Mouse (Mus musculus) myocyte (in vitro differentiated cells): ENCODE measurements around the gene Tm9sf1.

Source experiments
- CEBPB ChIP-seq: IDR thresholded peaks from 2 replicates; pipeline ENCODE4 v1.6.1; 2011; ENCODE audit warnings: mild to moderate bottlenecking, moderate library complexity; ENCODE audit not compliant: poor library complexity, insufficient read depth, severe bottlenecking
- E2F4 ChIP-seq: IDR thresholded peaks from one replicate; pipeline ENCODE4 v1.6.1; 2011; ENCODE audit warnings: mild to moderate bottlenecking, control low read depth, moderate library complexity; ENCODE audit not compliant: insufficient read depth
- MAX ChIP-seq: IDR thresholded peaks from one replicate; pipeline ENCODE4 v1.6.1; 2011; ENCODE audit warnings: low read depth, mild to moderate bottlenecking, control low read depth
- MYOD1 ChIP-seq, 3 experiments: IDR thresholded peaks; one replicate each; pipeline ENCODE4 v1.6.1; 2011; ENCODE audit warnings: control low read depth in 2 of 3, low read depth in 2 of 3, mild to moderate bottlenecking in 2 of 3, moderate library complexity in 1 of 3; ENCODE audit not compliant: insufficient read length in 2 of 3, control insufficient read depth in 1 of 3
- MYOG ChIP-seq, 3 experiments: IDR thresholded peaks; one replicate each; pipeline ENCODE4 v1.6.1; 2011; ENCODE audit warnings: control low read depth in 2 of 3, low read depth in 2 of 3, mild to moderate bottlenecking in 2 of 3; ENCODE audit not compliant: insufficient read length in 2 of 3, control insufficient read depth in 1 of 3, insufficient read depth in 1 of 3
- POLR2A ChIP-seq: IDR thresholded peaks from one replicate; pipeline ENCODE4 v1.6.1; 2011; ENCODE audit warnings: low read depth, mild to moderate bottlenecking, control low read depth, moderate library complexity; ENCODE audit not compliant: insufficient read length
- POLR2AphosphoS2 ChIP-seq: IDR thresholded peaks from one replicate; pipeline ENCODE4 v1.6.1; 2011; ENCODE audit warnings: low read depth, control low read depth; ENCODE audit not compliant: insufficient read length
- REST ChIP-seq: IDR thresholded peaks from one replicate; pipeline ENCODE4 v1.6.1; 2011; ENCODE audit warnings: mild to moderate bottlenecking, control low read depth, moderate library complexity; ENCODE audit not compliant: insufficient read depth, insufficient read length
- SRF ChIP-seq: IDR thresholded peaks from one replicate; pipeline ENCODE4 v1.6.1; 2011; ENCODE audit warnings: low read depth; ENCODE audit not compliant: control insufficient read depth, insufficient read length
- TCF12 ChIP-seq: IDR thresholded peaks from one replicate; pipeline ENCODE4 v1.6.1; 2011; ENCODE audit warnings: mild to moderate bottlenecking, control low read depth; ENCODE audit not compliant: poor library complexity, insufficient read depth, severe bottlenecking
- TCF3 ChIP-seq: IDR thresholded peaks from one replicate; pipeline ENCODE4 v1.6.1; 2011; ENCODE audit warnings: low read depth, control low read depth; ENCODE audit not compliant: insufficient read length
- USF1 ChIP-seq: IDR thresholded peaks from one replicate; pipeline ENCODE4 v1.6.1; 2011; ENCODE audit warnings: low read depth, mild to moderate bottlenecking, control low read depth, moderate library complexity

DNA sequence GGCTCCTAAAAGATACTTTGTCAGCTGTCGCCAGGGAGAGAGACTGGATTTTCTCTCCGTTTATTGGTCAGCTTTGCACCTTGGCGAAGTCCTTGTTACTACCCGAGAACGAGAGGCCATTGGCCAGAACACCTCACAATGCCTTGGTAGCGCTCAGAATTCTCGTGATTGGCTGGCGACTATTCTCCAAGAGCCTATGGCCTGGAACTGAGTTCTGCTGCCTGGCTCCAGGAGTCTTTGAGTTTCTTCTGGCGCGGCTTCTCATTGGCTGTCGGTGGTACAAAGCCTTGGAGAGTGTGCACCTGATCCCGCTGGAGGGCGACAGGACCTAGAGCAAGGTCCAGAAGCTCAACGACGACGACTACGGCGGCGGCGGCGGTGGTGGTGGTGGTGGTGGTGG is 25.8 kb downstream of the Tm9sf1 start, which contains the start of gene Rec8:
- TF ChIP-seq POLR2A (no peak), POLR2AphosphoS2 (no peak), MYOD1 (IDR thresholded peaks at IDR 0.05; ENCODE audit: control insufficient read depth in 1 of 3, insufficient read length in 2 of 3, low read depth in 2 of 3) (no peak), USF1 (no peak), TCF12 (no peak), CEBPB (no peak), E2F4 (no peak), MAX (no peak), MYOG (IDR thresholded peaks at IDR 0.05; ENCODE audit: control insufficient read depth in 1 of 3, insufficient read depth in 1 of 3, insufficient read length in 2 of 3, low read depth in 2 of 3) (no peak), REST (no peak), SRF (no peak), TCF3 (no peak)
